Mouse (Mus musculus): ENCODE measurements around the gene Usf3. TPM values are rescaled to one million over a fixed set of nuclear protein-coding genes. Genes with fewer than 3 reads are reported as not detected.

Usf3 gene
- polyA plus RNA-seq, 1 experiment, result 7.7 TPM

DNA sequence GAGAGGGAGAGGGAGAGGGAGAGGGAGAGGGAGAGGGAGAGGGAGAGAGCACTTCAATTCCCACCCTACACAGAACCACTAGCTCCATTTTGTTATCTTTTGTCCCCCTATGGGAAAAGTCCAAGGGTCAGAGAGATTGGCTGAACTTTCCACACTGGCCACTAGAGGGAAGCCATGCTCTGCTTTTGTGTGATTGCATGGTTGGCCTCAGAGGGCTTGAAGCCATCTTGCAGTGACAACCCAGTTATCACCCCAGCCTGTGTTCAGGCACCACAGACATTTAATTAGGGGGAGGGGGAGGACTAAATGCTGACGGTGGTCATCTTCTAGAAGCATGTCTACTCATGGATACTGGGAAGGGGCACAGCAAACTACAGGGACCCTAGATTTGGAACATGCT, 69.6 kb downstream of the Usf3 start:
- Histone ChIP-seq H3K4me3 (ENCODE audit: extremely low read depth, insufficient read depth, insufficient read length) (no peak overlapping the region), H3K27me3 (ENCODE audit: control insufficient read depth, insufficient read depth, low read length) (no peaks in the 10 kb centered on the region), H3K36me3 (ENCODE audit: control insufficient read depth, insufficient read depth, low read length) (no peaks in the 10 kb centered on the region), H3K4me1 (ENCODE audit: control insufficient read depth, insufficient read depth, insufficient read length) (no peaks in the 10 kb centered on the region), H3K27ac (ENCODE audit: insufficient read depth, low read length) (no peak overlapping the region)
- 7% methylated on average over 1 of the region's 1 CpGs for WGBS
- TF ChIP-seq CTCF (IDR thresholded peaks at IDR 0.05; ENCODE audit: extremely low read depth, insufficient read depth, insufficient read length, insufficient replicate concordance) (peak; percentile 74; the same call in 1 of the 2 replicates), POLR2A (IDR thresholded peaks at IDR 0.05; ENCODE audit: low read depth, low read length) (no peak)
- DNase-seq (ENCODE audit: low read depth in 1 of 2, low spot score in 2 of 2), result peak; percentile 54 to 72

GRCm38 (mm10) chr16:44243323-44243722, 70.3 kb downstream of the Usf3 start:
- H3K27ac ChIP-seq (ENCODE audit: insufficient read depth, low read length), result no peak overlapping the region
- H3K4me3 ChIP-seq (ENCODE audit: extremely low read depth, insufficient read depth, insufficient read length), result no peak overlapping the region
- 72% methylated on average over 7 of the region's 7 CpGs for WGBS
- H3K4me1 ChIP-seq (ENCODE audit: control insufficient read depth, insufficient read depth, insufficient read length), result no peaks in the 10 kb centered on the region
- DNase-seq (ENCODE audit: low read depth in 1 of 2, low spot score in 2 of 2), result no peak
- H3K27me3 ChIP-seq (ENCODE audit: control insufficient read depth, insufficient read depth, low read length), result no peaks in the 10 kb centered on the region
- TF ChIP-seq POLR2A (IDR thresholded peaks at IDR 0.05; ENCODE audit: low read depth, low read length), result no peak
- TF ChIP-seq CTCF (IDR thresholded peaks at IDR 0.05; ENCODE audit: extremely low read depth, insufficient read depth, insufficient read length, insufficient replicate concordance), result no peak
- H3K36me3 ChIP-seq (ENCODE audit: control insufficient read depth, insufficient read depth, low read length), result no peaks in the 10 kb centered on the region

- DNase-seq (ENCODE audit: low read depth in 1 of 2, low spot score in 2 of 2), result no peak
- Histone ChIP-seq H3K27me3 (ENCODE audit: control insufficient read depth, insufficient read depth, low read length) (no peaks in the 10 kb centered on the region), H3K36me3 (ENCODE audit: control insufficient read depth, insufficient read depth, low read length) (peaks cover 2% of the 10 kb centered on the region; the same call in 1 of the 2 replicates), H3K4me1 (ENCODE audit: control insufficient read depth, insufficient read depth, insufficient read length) (no peaks in the 10 kb centered on the region), H3K27ac (ENCODE audit: insufficient read depth, low read length) (no peak overlapping the region), H3K4me3 (ENCODE audit: extremely low read depth, insufficient read depth, insufficient read length) (no peak overlapping the region)
- TF ChIP-seq CTCF (IDR thresholded peaks at IDR 0.05; ENCODE audit: extremely low read depth, insufficient read depth, insufficient read length, insufficient replicate concordance) (no peak), POLR2A (IDR thresholded peaks at IDR 0.05; ENCODE audit: low read depth, low read length) (no peak)
- WGBS, result 63% methylated on average over 10 of the region's 10 CpGs
Observed at GRCm38 (mm10) chr16:44249985-44250384, 76.9 kb downstream of the Usf3 start.

DNA sequence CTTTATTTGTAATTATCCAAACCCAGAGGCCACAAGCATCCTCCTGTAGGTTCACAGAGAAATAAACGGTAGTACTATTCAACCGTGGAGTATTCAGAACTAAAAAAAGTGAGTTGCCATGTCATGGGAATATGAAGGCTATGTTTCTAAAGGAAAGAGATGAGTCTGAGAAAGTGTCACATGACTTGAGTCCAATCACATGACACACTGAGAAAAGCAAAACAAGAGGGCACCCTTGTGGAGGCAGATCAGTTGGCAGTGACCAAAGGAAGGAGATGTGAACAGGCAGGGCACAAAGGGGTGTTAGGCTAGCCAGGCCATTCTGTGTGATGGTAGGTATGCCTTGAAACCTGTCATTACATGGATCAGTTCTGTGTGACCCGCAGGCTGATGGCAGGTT, 79.7 kb downstream of the Usf3 start:
- Histone ChIP-seq H3K27me3 (ENCODE audit: control insufficient read depth, insufficient read depth, low read length) (no peaks in the 10 kb centered on the region), H3K36me3 (ENCODE audit: control insufficient read depth, insufficient read depth, low read length) (peaks cover 2% of the 10 kb centered on the region; the same call in 1 of the 2 replicates), H3K4me1 (ENCODE audit: control insufficient read depth, insufficient read depth, insufficient read length) (no peaks in the 10 kb centered on the region), H3K4me3 (ENCODE audit: extremely low read depth, insufficient read depth, insufficient read length) (no peak overlapping the region), H3K27ac (ENCODE audit: insufficient read depth, low read length) (no peak overlapping the region)
- DNase-seq (ENCODE audit: low read depth in 1 of 2, low spot score in 2 of 2), result no peak
- 92% methylated on average over 3 of the region's 3 CpGs for WGBS
- no peak for TF ChIP-seq POLR2A (IDR thresholded peaks at IDR 0.05; ENCODE audit: low read depth, low read length)
- no peak for TF ChIP-seq CTCF (IDR thresholded peaks at IDR 0.05; ENCODE audit: extremely low read depth, insufficient read depth, insufficient read length, insufficient replicate concordance)

GRCm38 (mm10) chr16:44253797-44254634, 81.0 kb downstream of the Usf3 start:
- no peak for TF ChIP-seq CTCF (IDR thresholded peaks at IDR 0.05; ENCODE audit: extremely low read depth, insufficient read depth, insufficient read length, insufficient replicate concordance)
- TF ChIP-seq POLR2A (IDR thresholded peaks at IDR 0.05; ENCODE audit: low read depth, low read length), result no peak
- Histone ChIP-seq H3K4me3 (ENCODE audit: extremely low read depth, insufficient read depth, insufficient read length) (no peak overlapping the region), H3K27ac (ENCODE audit: insufficient read depth, low read length) (no peak overlapping the region), H3K4me1 (ENCODE audit: control insufficient read depth, insufficient read depth, insufficient read length) (no peaks in the 10 kb centered on the region), H3K27me3 (ENCODE audit: control insufficient read depth, insufficient read depth, low read length) (no peaks in the 10 kb centered on the region), H3K36me3 (ENCODE audit: control insufficient read depth, insufficient read depth, low read length) (peaks cover 2% of the 10 kb centered on the region; the same call in 1 of the 2 replicates)
- no peak for DNase-seq (ENCODE audit: low read depth in 1 of 2, low spot score in 2 of 2)
- 81% methylated on average over 7 of the region's 7 CpGs for WGBS

DNA sequence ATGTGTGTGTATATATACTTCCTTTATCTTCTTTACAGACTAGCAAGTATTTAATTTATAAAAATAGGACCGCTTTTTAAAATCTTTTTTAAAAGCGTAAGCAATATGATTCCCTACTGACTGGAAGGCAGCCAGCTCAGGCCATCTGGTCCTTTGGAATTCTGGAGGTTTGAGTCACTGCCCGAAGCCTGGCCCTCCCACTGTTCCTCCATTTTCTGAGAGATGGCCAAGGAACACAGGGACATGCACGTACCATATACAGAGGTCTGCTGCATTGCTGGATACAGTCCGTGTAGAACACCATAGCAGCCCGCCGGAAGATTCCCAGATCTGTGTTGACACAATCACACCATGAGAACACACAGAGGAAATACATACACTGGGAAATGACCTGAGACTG, 81.7 kb downstream of the Usf3 start:
- no peaks in the 10 kb centered on the region for H3K4me1 ChIP-seq (ENCODE audit: control insufficient read depth, insufficient read depth, insufficient read length)
- WGBS, result 88% methylated on average over 7 of the region's 7 CpGs
- TF ChIP-seq POLR2A (IDR thresholded peaks at IDR 0.05; ENCODE audit: low read depth, low read length), result no peak
- no peak for TF ChIP-seq CTCF (IDR thresholded peaks at IDR 0.05; ENCODE audit: extremely low read depth, insufficient read depth, insufficient read length, insufficient replicate concordance)
- no peak overlapping the region for H3K4me3 ChIP-seq (ENCODE audit: extremely low read depth, insufficient read depth, insufficient read length)
- peaks cover 2% of the 10 kb centered on the region; the same call in 1 of the 2 replicates for H3K36me3 ChIP-seq (ENCODE audit: control insufficient read depth, insufficient read depth, low read length)
- no peak overlapping the region for H3K27ac ChIP-seq (ENCODE audit: insufficient read depth, low read length)
- no peak for DNase-seq (ENCODE audit: low read depth in 1 of 2, low spot score in 2 of 2)
- no peaks in the 10 kb centered on the region for H3K27me3 ChIP-seq (ENCODE audit: control insufficient read depth, insufficient read depth, low read length)

GRCm38 (mm10) chr16:44257476-44257875, 84.4 kb downstream of the Usf3 start:
- TF ChIP-seq POLR2A (IDR thresholded peaks at IDR 0.05; ENCODE audit: low read depth, low read length) (no peak), CTCF (IDR thresholded peaks at IDR 0.05; ENCODE audit: extremely low read depth, insufficient read depth, insufficient read length, insufficient replicate concordance) (no peak)
- DNase-seq (ENCODE audit: low read depth in 1 of 2, low spot score in 2 of 2), result no peak
- WGBS, result 85% methylated on average over 3 of the region's 3 CpGs

More at GRCm38 (mm10) chr16:44257476-44257875, 84.4 kb downstream of the Usf3 start:
- H3K36me3 ChIP-seq (ENCODE audit: control insufficient read depth, insufficient read depth, low read length), result peaks cover 2% of the 10 kb centered on the region
- H3K4me3 ChIP-seq (ENCODE audit: extremely low read depth, insufficient read depth, insufficient read length), result no peak overlapping the region
- no peaks in the 10 kb centered on the region for H3K27me3 ChIP-seq (ENCODE audit: control insufficient read depth, insufficient read depth, low read length)
- no peak overlapping the region for H3K27ac ChIP-seq (ENCODE audit: insufficient read depth, low read length)
- no peaks in the 10 kb centered on the region for H3K4me1 ChIP-seq (ENCODE audit: control insufficient read depth, insufficient read depth, insufficient read length)
